19 mouse cellular contexts compared by ENCODE assay signal in the genomic region with DNA sequence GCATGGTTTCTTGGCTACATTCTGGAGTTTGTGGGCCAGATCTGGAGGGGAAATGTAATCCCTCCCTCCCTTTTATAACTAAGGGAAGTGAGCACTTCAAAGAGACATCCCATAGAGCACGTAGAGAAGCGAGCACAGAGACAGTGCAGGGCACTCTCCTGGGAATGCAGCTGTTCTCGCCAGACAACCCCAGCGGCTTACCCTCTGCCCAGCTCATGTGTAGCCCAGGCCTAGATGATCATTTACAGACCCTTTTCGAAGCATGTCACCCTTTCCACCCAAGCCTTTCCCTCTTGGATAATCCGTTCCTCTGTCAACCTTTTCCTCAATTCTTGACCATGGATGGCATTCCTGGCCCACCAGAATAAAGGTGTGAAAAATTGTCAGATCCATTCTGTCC. TPM values are rescaled to one million over a fixed set of nuclear protein-coding genes. Genes with fewer than 3 reads are reported as not detected.
DNase-seq lines count a peak whose midpoint lies in the region; ATAC-seq lines count a peak whose summit lies in the region.
"Had no signal": no experiment of that assay in that cellular context is flagged by ENCODE, and none has a peak within 500 bp of the region (broad histone marks: within the 10 kb centered on the region; RNA-seq: fewer than 3 reads in every experiment).

No protein-coding gene starts in this region.

- no peaks in the 10 kb centered on the region for H3K9me3 ChIP-seq in kidney, embryonic 15.5 days (replicated peaks)
- H3K9me3 ChIP-seq in kidney, embryonic 16.5 days (ENCODE audit: low read length) = no peaks in the 10 kb centered on the region

- no peak overlapping the region for H3K4me2 ChIP-seq in kidney, embryonic 15.5 days
- no peak overlapping the region for H3K4me2 ChIP-seq in kidney, embryonic 16.5 days (replicated peaks; ENCODE audit: low read depth, low read length)

- H3K4me1 ChIP-seq in kidney, embryonic 15.5 days = no peaks in the 10 kb centered on the region
- H3K4me1 ChIP-seq in kidney, embryonic 16.5 days (ENCODE audit: insufficient read depth, low read length) = no peaks in the 10 kb centered on the region

- 66% methylated on average over 6 of the region's 6 CpGs for WGBS in kidney, embryonic 15.5 days
- 77% methylated on average over 6 of the region's 6 CpGs for WGBS in kidney, embryonic 16.5 days

- H3K9ac ChIP-seq in kidney, embryonic 15.5 days = no peak overlapping the region
- H3K9ac ChIP-seq in kidney, embryonic 16.5 days (replicated peaks; ENCODE audit: low read length) = no peak overlapping the region

- no peak overlapping the region for H3K4me3 ChIP-seq in kidney, embryonic 15.5 days (replicated peaks)
- no peak overlapping the region for H3K4me3 ChIP-seq in kidney, embryonic 16.5 days (ENCODE audit: low read length)

- no peak for DNase-seq in kidney, postnatal 10 days
- DNase-seq in kidney, postnatal 14 days = no peak
- DNase-seq: adrenal gland, adult 2 months; adrenal gland, adult 8-10 months; adrenal gland, postnatal 10 days; adrenal gland, postnatal 14 days; adrenal gland, postnatal 25 days; adrenal gland, postnatal 36 days; B cell, adult 2 months; cerebellum, adult 11 months; cerebellum, adult 11-12 months; cerebellum, adult 18-20 months had no signal

- H3K27me3 ChIP-seq in kidney, embryonic 15.5 days = no peaks in the 10 kb centered on the region
- H3K27me3 ChIP-seq in kidney, embryonic 16.5 days (ENCODE audit: insufficient read depth, low read length) = no peaks in the 10 kb centered on the region
- H3K27me3 ChIP-seq: CH12.LX had no signal

- H3K27ac ChIP-seq in kidney, embryonic 15.5 days = no peak overlapping the region
- H3K27ac ChIP-seq in kidney, embryonic 16.5 days (ENCODE audit: low read length) = no peak overlapping the region

- no peaks in the 10 kb centered on the region for H3K36me3 ChIP-seq in kidney, embryonic 15.5 days
- no peaks in the 10 kb centered on the region for H3K36me3 ChIP-seq in kidney, embryonic 16.5 days (ENCODE audit: insufficient read depth, low read length)
- H3K36me3 ChIP-seq: G1E had no signal

- ATAC-seq in kidney, embryonic 15.5 days (replicated peaks; ENCODE audit: low FRiP score) = peak; percentile 56; the same call in 1 of the 2 replicates
- ATAC-seq in kidney, embryonic 16.5 days (ENCODE audit: low FRiP score, low TSS enrichment) = peak; percentile 64; the same call in 1 of the 2 replicates
- ATAC-seq: activated CD4-positive, CD25-positive, alpha-beta regulatory T cell, adult 4 months; CD4-positive, CD25-positive, alpha-beta regulatory T cell, adult 4 months; Patski had no signal

RNA-seq across cellular contexts. Expression of a gene that starts 37.7 kb away (rescaled TPM):
- polyA plus RNA-seq in kidney, embryonic 15.5 days (2015; fragmentation: Nextera tagmentation; extraction: Ambion mirVana) = 98.2 and 112 TPM in 2 replicates
- polyA plus RNA-seq in kidney, embryonic 16.5 days (2015; fragmentation: Nextera tagmentation; extraction: Ambion mirVana) = 123 and 152 TPM in 2 replicates
- polyA plus RNA-seq: G1E had no signal
